Mouse (Mus musculus): ENCODE measurements around the gene Tsks. TPM values are rescaled to one million over a fixed set of nuclear protein-coding genes. Genes with fewer than 3 reads are reported as not detected.

The Tsks gene
- polyA plus RNA-seq (2015; fragmentation: Nextera tagmentation; extraction: Ambion mirVana) = 0.14 and 0.24 TPM in 2 replicates

GRCm38 (mm10) chr7:44942904-44943303, at the start of gene Tsks:
Gene Tsks (plus strand): TSS chr7:44943204.
- Histone ChIP-seq H3K27ac (replicated peaks) (no peak within 1 kb of the TSS), H3K4me3 (replicated peaks) (no peak within 1 kb of the TSS), H3K4me1 (no peaks in the 10 kb centered on the region), H3K36me3 (no peaks in the 10 kb centered on the region), H3K27me3 (replicated peaks) (0 out of 2 replicates have a peak, but pooled peaks cover 4% of the 10 kb centered on the region), H3K9me3 (replicated peaks) (no peaks in the 10 kb centered on the region), H3K9ac (replicated peaks) (no peak within 1 kb of the TSS), H3K4me2 (no peak within 1 kb of the TSS)
- ATAC-seq (ENCODE audit: low FRiP score) = no peak
- 77% methylated on average over 7 of the region's 7 CpGs for WGBS

GRCm38 (mm10) chr7:44894175-44894574, 48.8 kb upstream of the Tsks start:
- Histone ChIP-seq H3K9me3 (replicated peaks) (no peaks in the 10 kb centered on the region), H3K36me3 (0 out of 2 replicates have a peak, but pooled peaks cover 3% of the 10 kb centered on the region), H3K9ac (replicated peaks) (no peak overlapping the region), H3K4me3 (replicated peaks) (no peak overlapping the region), H3K27me3 (replicated peaks) (no peaks in the 10 kb centered on the region), H3K4me2 (no peak overlapping the region), H3K4me1 (peaks cover 63% of the 10 kb centered on the region), H3K27ac (replicated peaks) (peak overlapping the region; percentile 90)
- WGBS = 85% methylated on average over 3 of the region's 3 CpGs
- no peak for ATAC-seq (ENCODE audit: low FRiP score)

- Histone ChIP-seq H3K9ac (replicated peaks) (0 out of 2 replicates have a peak overlapping the region, but pooled peaks have one; percentile 21), H3K4me3 (replicated peaks) (peak overlapping the region; percentile 64), H3K27me3 (replicated peaks) (no peaks in the 10 kb centered on the region), H3K4me2 (peak overlapping the region; percentile 74), H3K9me3 (replicated peaks) (no peaks in the 10 kb centered on the region), H3K36me3 (peaks cover 11% of the 10 kb centered on the region), H3K27ac (replicated peaks) (peak overlapping the region; percentile 90), H3K4me1 (peaks cover 54% of the 10 kb centered on the region)
- ATAC-seq (ENCODE audit: low FRiP score) = no peak
- WGBS = 15% methylated on average over 7 of the region's 7 CpGs
Measured at GRCm38 (mm10) chr7:44895206-44895592, 47.8 kb upstream of the Tsks start.

- peaks cover 47% of the 10 kb centered on the region for H3K4me1 ChIP-seq
- H3K9ac ChIP-seq (replicated peaks) = peak within 1 kb of the TSS; percentile 57
- H3K9me3 ChIP-seq (replicated peaks) = no peaks in the 10 kb centered on the region
- ATAC-seq (ENCODE audit: low FRiP score) = peak; percentile 82
- peaks cover 15% of the 10 kb centered on the region for H3K36me3 ChIP-seq
- H3K4me2 ChIP-seq = peak within 1 kb of the TSS; percentile 74
- H3K27ac ChIP-seq (replicated peaks) = peak within 1 kb of the TSS; percentile 90
- WGBS = under 1% methylated on average over 34 of the region's 34 CpGs
- H3K4me3 ChIP-seq (replicated peaks) = peak within 1 kb of the TSS; percentile 64
- H3K27me3 ChIP-seq (replicated peaks) = no peaks in the 10 kb centered on the region
Measured at GRCm38 (mm10) chr7:44895593-44896434, 47.2 kb upstream of the Tsks start, which contains the start of gene Fuz. Gene Fuz (plus strand): TSS chr7:44896079.

GRCm38 (mm10) chr7:44896499-44896898, 46.5 kb upstream of the Tsks start:
- Histone ChIP-seq H3K4me2 (peak overlapping the region; percentile 74), H3K9me3 (replicated peaks) (no peaks in the 10 kb centered on the region), H3K27ac (replicated peaks) (peak overlapping the region; percentile 90), H3K9ac (replicated peaks) (peak overlapping the region; percentile 57), H3K27me3 (replicated peaks) (no peaks in the 10 kb centered on the region), H3K4me1 (peaks cover 46% of the 10 kb centered on the region), H3K4me3 (replicated peaks) (peak overlapping the region; percentile 64), H3K36me3 (peaks cover 19% of the 10 kb centered on the region)
- 31% methylated on average over 10 of the region's 10 CpGs for WGBS
- no peak for ATAC-seq (ENCODE audit: low FRiP score)

- H3K4me3 ChIP-seq (replicated peaks) = no peak overlapping the region
- no peak overlapping the region for H3K4me2 ChIP-seq
- H3K4me1 ChIP-seq = peaks cover 39% of the 10 kb centered on the region
- H3K9ac ChIP-seq (replicated peaks) = no peak overlapping the region
- H3K9me3 ChIP-seq (replicated peaks) = no peaks in the 10 kb centered on the region
- ATAC-seq (ENCODE audit: low FRiP score) = no peak
- peaks cover 41% of the 10 kb centered on the region for H3K36me3 ChIP-seq
- no peaks in the 10 kb centered on the region for H3K27me3 ChIP-seq (replicated peaks)
- no peak overlapping the region for H3K27ac ChIP-seq (replicated peaks)
- WGBS = 39% methylated on average over 19 of the region's 19 CpGs
Measured at GRCm38 (mm10) chr7:44898607-44899006, 44.4 kb upstream of the Tsks start.

- no peak overlapping the region for H3K4me2 ChIP-seq
- no peaks in the 10 kb centered on the region for H3K27me3 ChIP-seq (replicated peaks)
- ATAC-seq (ENCODE audit: low FRiP score) = no peak
- WGBS = 91% methylated on average over 11 of the region's 11 CpGs
- H3K36me3 ChIP-seq = peaks cover 61% of the 10 kb centered on the region
- H3K27ac ChIP-seq (replicated peaks) = no peak overlapping the region; the same call in 1 of the 2 replicates
- H3K4me1 ChIP-seq = peaks cover 25% of the 10 kb centered on the region
- no peak overlapping the region for H3K9ac ChIP-seq (replicated peaks)
- no peaks in the 10 kb centered on the region for H3K9me3 ChIP-seq (replicated peaks)
- no peak overlapping the region for H3K4me3 ChIP-seq (replicated peaks)
Measured at GRCm38 (mm10) chr7:44900632-44901031, 42.4 kb upstream of the Tsks start.

GRCm38 (mm10) chr7:44901230-44901722, 41.7 kb upstream of the Tsks start:
- ATAC-seq (ENCODE audit: low FRiP score) = no peak
- H3K36me3 ChIP-seq = peaks cover 67% of the 10 kb centered on the region
- H3K4me2 ChIP-seq = peak overlapping the region; percentile 43
- 25% methylated on average over 21 of the region's 21 CpGs for WGBS
- H3K9ac ChIP-seq (replicated peaks) = no peak overlapping the region
- H3K27ac ChIP-seq (replicated peaks) = 0 out of 2 replicates have a peak overlapping the region, but pooled peaks have one; percentile 43
- no peaks in the 10 kb centered on the region for H3K27me3 ChIP-seq (replicated peaks)
- 0 out of 2 replicates have a peak overlapping the region, but pooled peaks have one; percentile 1 for H3K4me3 ChIP-seq (replicated peaks)
- H3K9me3 ChIP-seq (replicated peaks) = no peaks in the 10 kb centered on the region
- peaks cover 25% of the 10 kb centered on the region for H3K4me1 ChIP-seq

- Histone ChIP-seq H3K9ac (replicated peaks) (no peak overlapping the region), H3K4me2 (no peak overlapping the region), H3K4me3 (replicated peaks) (no peak overlapping the region), H3K9me3 (replicated peaks) (no peaks in the 10 kb centered on the region), H3K27me3 (replicated peaks) (no peaks in the 10 kb centered on the region), H3K4me1 (peaks cover 8% of the 10 kb centered on the region), H3K36me3 (peaks cover 95% of the 10 kb centered on the region), H3K27ac (replicated peaks) (no peak overlapping the region)
- 88% methylated on average over 20 of the region's 20 CpGs for WGBS
- no peak for ATAC-seq (ENCODE audit: low FRiP score)
Measured at GRCm38 (mm10) chr7:44905430-44905829, 37.6 kb upstream of the Tsks start.

GRCm38 (mm10) chr7:44908706-44909476, 34.1 kb upstream of the Tsks start:
- peaks cover 93% of the 10 kb centered on the region for H3K36me3 ChIP-seq
- H3K4me2 ChIP-seq = no peak overlapping the region
- WGBS = 93% methylated on average over 15 of the region's 15 CpGs
- ATAC-seq (ENCODE audit: low FRiP score) = no peak
- no peaks in the 10 kb centered on the region for H3K4me1 ChIP-seq
- H3K27me3 ChIP-seq (replicated peaks) = no peaks in the 10 kb centered on the region
- no peaks in the 10 kb centered on the region for H3K9me3 ChIP-seq (replicated peaks)
- H3K27ac ChIP-seq (replicated peaks) = no peak overlapping the region
- H3K4me3 ChIP-seq (replicated peaks) = no peak overlapping the region
- no peak overlapping the region for H3K9ac ChIP-seq (replicated peaks)

- 87% methylated on average over 2 of the region's 2 CpGs for WGBS
- no peak overlapping the region for H3K27ac ChIP-seq (replicated peaks)
Measured at GRCm38 (mm10) chr7:44914396-44914795, 28.6 kb upstream of the Tsks start.

More at GRCm38 (mm10) chr7:44914396-44914795, 28.6 kb upstream of the Tsks start:
- Histone ChIP-seq H3K9me3 (replicated peaks) (no peaks in the 10 kb centered on the region), H3K27me3 (replicated peaks) (no peaks in the 10 kb centered on the region), H3K4me1 (no peaks in the 10 kb centered on the region), H3K4me3 (replicated peaks) (no peak overlapping the region), H3K4me2 (no peak overlapping the region), H3K9ac (replicated peaks) (no peak overlapping the region), H3K36me3 (peaks cover 67% of the 10 kb centered on the region)
- ATAC-seq (ENCODE audit: low FRiP score) = no peak
